Mouse (Mus musculus) heart, embryonic 16.5 days (tissue): ENCODE measurements around the gene Atf7ip2. TPM values are rescaled to one million over a fixed set of nuclear protein-coding genes. Genes with fewer than 3 reads are reported as not detected.
"Not testable (repeated sequence)": the region's sequence is repeated elsewhere in the genome, so short reads cannot be mapped to it uniquely, and the experiment has no call there.

Source experiments
- ATAC-seq: fragments of 200-750 bp; cut with Nextera tagmentation; replicated peaks from 2 replicates; pipeline ENCODE4 v1.8.0; 2017; ENCODE audit warnings: moderate number of reproducible peaks; ENCODE audit not compliant: insufficient read depth, low FRiP score; ENCODE audit errors: extremely low read depth
- H3K27ac ChIP-seq: fragments of 300-500 bp; sonication (generic); 2 replicates; pipeline ENCODE4 v1.5.1; 2014; ENCODE audit warnings: mild to moderate bottlenecking, low read length, control low read depth, moderate library complexity
- H3K27me3 ChIP-seq: fragments of 300-500 bp; sonication (generic); 2 replicates; pipeline ENCODE4 v1.6.1; 2014; ENCODE audit warnings: low read length, mixed read lengths; ENCODE audit not compliant: control insufficient read depth, insufficient read depth
- H3K36me3 ChIP-seq: fragments of 300-500 bp; sonication (generic); 2 replicates; pipeline ENCODE4 v1.6.1; 2014; ENCODE audit not compliant: control insufficient read depth, insufficient read depth
- H3K4me1 ChIP-seq: fragments of 300-500 bp; sonication (generic); 2 replicates; pipeline ENCODE4 v1.6.1; 2014; ENCODE audit warnings: low read length, mixed read lengths; ENCODE audit not compliant: control insufficient read depth, insufficient read depth
- H3K4me2 ChIP-seq: fragments of 300-500 bp; sonication (generic); 2 replicates; pipeline ENCODE4 v1.6.1; 2014; ENCODE audit warnings: low read depth, mild to moderate bottlenecking, control low read depth, low read length
- H3K4me3 ChIP-seq: fragments of 300-500 bp; sonication (generic); 2 replicates; pipeline ENCODE4 v1.5.1; 2014; ENCODE audit warnings: mild to moderate bottlenecking, control low read depth, low read length
- H3K9ac ChIP-seq: fragments of 300-500 bp; sonication (generic); 2 replicates; pipeline ENCODE4 v1.6.1; 2014; ENCODE audit warnings: low read length, control low read depth
- H3K9me3 ChIP-seq: fragments of 300-500 bp; sonication (generic); replicated peaks from 2 replicates; pipeline ENCODE4 v1.6.1; 2016; ENCODE audit warnings: low read length; ENCODE audit not compliant: control insufficient read depth
- WGBS: fragments of 180-500 bp; shearing (Covaris S2); extraction: QIAGEN DNeasy Blood & Tissue Kit; methylation state at CpG from one replicate; pipeline ENCODE4 v1.1.7; 2014; 5-methylcytosine and 5-hydroxymethylcytosine counted together
- polyA plus RNA-seq: library from polyadenylated mRNA; unstranded; fragments of >200 nt; fragmentation: Nextera tagmentation; extraction: Ambion mirVana; gene quantifications from 2 replicates; pipeline ENCODE4 v1.2.1, GENCODE M21; 2015

Atf7ip2 gene
- 0.26 and 0.40 TPM in 2 replicates for polyA plus RNA-seq

DNA sequence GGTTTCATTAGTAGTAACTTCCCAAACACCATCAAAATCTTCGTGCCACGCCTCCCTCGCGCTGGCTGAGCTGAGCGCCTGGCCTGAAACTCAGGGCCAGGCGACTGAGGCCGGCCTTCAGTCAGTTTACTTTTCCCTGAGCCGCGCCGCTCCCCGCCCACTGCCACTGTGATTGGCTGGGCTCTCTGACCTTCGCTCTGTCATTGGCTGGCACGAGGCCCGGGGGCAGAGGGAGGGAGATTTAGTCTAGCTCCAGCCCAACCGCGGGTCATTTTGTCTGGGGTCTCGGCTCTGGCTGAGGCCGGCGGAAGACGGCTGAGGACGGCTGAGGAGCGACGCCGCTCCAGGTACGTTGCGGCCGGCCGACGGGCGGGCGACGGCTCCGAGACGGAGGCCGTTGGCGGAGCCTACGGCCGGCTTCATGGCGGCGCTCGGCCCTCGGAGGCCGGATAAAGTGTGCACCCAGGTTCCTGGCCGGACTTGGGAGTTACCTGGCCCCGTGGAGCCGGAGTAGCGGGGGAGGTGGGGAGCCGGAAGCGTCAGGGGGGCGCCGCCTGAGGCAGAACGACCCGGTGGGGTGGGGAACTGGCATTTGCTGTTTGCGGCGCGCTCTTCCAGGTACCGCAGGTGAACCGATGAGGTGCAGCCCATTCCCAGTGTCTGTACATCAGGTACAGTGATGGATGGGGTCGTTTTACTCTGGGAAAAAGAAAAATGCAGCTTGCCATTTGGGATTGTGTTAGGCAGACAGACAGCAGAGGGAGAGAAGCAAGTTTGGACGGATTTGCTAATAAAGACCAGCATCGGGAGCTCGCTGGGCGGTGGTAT lies at the start of gene Atf7ip2:
Gene Atf7ip2, plus strand, starts transcription at position 34 of the 828 bp plus-strand sequence.
- Histone ChIP-seq H3K4me3 (peak within 1 kb of the TSS; percentile 56), H3K27me3 (no peaks in the 10 kb centered on the region; the same call in 1 of the 2 replicates), H3K9me3 (peaks cover 3% of the 10 kb centered on the region; the same call in 1 of the 2 replicates), H3K4me1 (peaks cover 4% of the 10 kb centered on the region; the same call in 1 of the 2 replicates), H3K9ac (peak within 1 kb of the TSS; percentile 59), H3K4me2 (peak within 1 kb of the TSS; percentile 90), H3K27ac (no peak within 1 kb of the TSS), H3K36me3 (no peaks in the 10 kb centered on the region)
- WGBS, result 1% methylated on average over 62 of the region's 63 CpGs
- peak; percentile 97 for ATAC-seq

GRCm38 (mm10) chr16:10143166-10143565 lies 49.3 kb upstream of the Atf7ip2 start:
- WGBS, result 43% methylated on average over 2 of the region's 2 CpGs
- Histone ChIP-seq H3K9ac (no peak overlapping the region), H3K4me2 (no peak overlapping the region), H3K9me3 (no peaks in the 10 kb centered on the region), H3K27ac (no peak overlapping the region), H3K4me1 (no peaks in the 10 kb centered on the region), H3K27me3 (no peaks in the 10 kb centered on the region), H3K36me3 (no peaks in the 10 kb centered on the region), H3K4me3 (no peak overlapping the region)
- ATAC-seq, result no peak

- Histone ChIP-seq H3K27ac (no peak overlapping the region), H3K4me2 (no peak overlapping the region), H3K9ac (no peak overlapping the region), H3K36me3 (no peaks in the 10 kb centered on the region), H3K9me3 (no peaks in the 10 kb centered on the region), H3K4me1 (no peaks in the 10 kb centered on the region), H3K27me3 (no peaks in the 10 kb centered on the region), H3K4me3 (no peak overlapping the region)
- WGBS, result 88% methylated on average over 5 of the region's 5 CpGs
- ATAC-seq, result no peak
Measured at GRCm38 (mm10) chr16:10147401-10147800, 45.1 kb upstream of the Atf7ip2 start.

GRCm38 (mm10) chr16:10169123-10169905 lies 23.2 kb upstream of the Atf7ip2 start:
- no peak for ATAC-seq
- H3K4me2 ChIP-seq, result no peak overlapping the region
- H3K27ac ChIP-seq, result no peak overlapping the region
- no peaks in the 10 kb centered on the region for H3K36me3 ChIP-seq
- H3K9ac ChIP-seq, result no peak overlapping the region
- no peaks in the 10 kb centered on the region for H3K4me1 ChIP-seq
- no peaks in the 10 kb centered on the region for H3K27me3 ChIP-seq
- H3K4me3 ChIP-seq, result no peak overlapping the region
- peaks cover 3% of the 10 kb centered on the region; the same call in 1 of the 2 replicates for H3K9me3 ChIP-seq
- 81% methylated on average over 8 of the region's 8 CpGs for WGBS

- no peak within 1 kb of the TSS for H3K9ac ChIP-seq
- H3K4me1 ChIP-seq, result no peaks in the 10 kb centered on the region
- H3K36me3 ChIP-seq, result no peaks in the 10 kb centered on the region
- no peak within 1 kb of the TSS for H3K4me3 ChIP-seq
- no peak within 1 kb of the TSS for H3K4me2 ChIP-seq
- no peak within 1 kb of the TSS for H3K27ac ChIP-seq
- WGBS, result 84% methylated on average over 22 of the region's 22 CpGs
- ATAC-seq, result no peak
- H3K9me3 ChIP-seq, result peaks cover 3% of the 10 kb centered on the region; the same call in 1 of the 2 replicates
- no peaks in the 10 kb centered on the region for H3K27me3 ChIP-seq
Measured at GRCm38 (mm10) chr16:10170005-10170404, 22.5 kb upstream of the Atf7ip2 start, which contains the start of gene Rpl39l. Rpl39l (plus strand) TSS chr16:10170226.

DNA sequence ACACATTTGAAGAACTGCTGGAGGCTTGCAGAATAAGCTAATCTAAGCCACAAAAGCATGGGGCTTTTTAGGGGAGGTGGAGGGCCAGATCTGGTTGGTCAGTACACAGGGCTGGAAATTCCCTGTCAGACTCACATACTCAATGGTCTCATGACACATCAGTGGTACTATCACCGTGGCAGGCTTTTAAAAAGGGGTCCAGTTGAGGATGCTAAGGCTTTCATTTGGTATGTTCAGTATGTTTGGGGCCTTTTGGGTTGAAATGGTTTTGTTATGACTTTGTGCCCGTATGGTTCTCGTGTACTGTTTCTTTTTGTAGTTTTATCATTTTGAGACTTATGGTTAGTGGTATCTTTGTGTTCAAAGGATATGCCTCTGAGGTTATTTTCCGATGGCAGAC lies 21.2 kb upstream of the Atf7ip2 start:
- Histone ChIP-seq H3K4me2 (no peak overlapping the region), H3K36me3 (no peaks in the 10 kb centered on the region), H3K9ac (no peak overlapping the region), H3K27ac (no peak overlapping the region), H3K4me3 (no peak overlapping the region), H3K4me1 (no peaks in the 10 kb centered on the region), H3K9me3 (no peaks in the 10 kb centered on the region), H3K27me3 (no peaks in the 10 kb centered on the region)
- no peak for ATAC-seq
- WGBS, result 75% methylated on average over 4 of the region's 4 CpGs

- no peak overlapping the region for H3K9ac ChIP-seq
- WGBS, result 73% methylated on average over 3 of the region's 3 CpGs
- no peak overlapping the region for H3K27ac ChIP-seq
- H3K27me3 ChIP-seq, result no peaks in the 10 kb centered on the region
- peaks cover 2% of the 10 kb centered on the region for H3K9me3 ChIP-seq
- H3K36me3 ChIP-seq, result no peaks in the 10 kb centered on the region
- H3K4me2 ChIP-seq, result no peak overlapping the region
- no peak for ATAC-seq
- no peaks in the 10 kb centered on the region for H3K4me1 ChIP-seq
- no peak overlapping the region for H3K4me3 ChIP-seq
Measured at GRCm38 (mm10) chr16:10172179-10172820, 20.2 kb upstream of the Atf7ip2 start.

DNA sequence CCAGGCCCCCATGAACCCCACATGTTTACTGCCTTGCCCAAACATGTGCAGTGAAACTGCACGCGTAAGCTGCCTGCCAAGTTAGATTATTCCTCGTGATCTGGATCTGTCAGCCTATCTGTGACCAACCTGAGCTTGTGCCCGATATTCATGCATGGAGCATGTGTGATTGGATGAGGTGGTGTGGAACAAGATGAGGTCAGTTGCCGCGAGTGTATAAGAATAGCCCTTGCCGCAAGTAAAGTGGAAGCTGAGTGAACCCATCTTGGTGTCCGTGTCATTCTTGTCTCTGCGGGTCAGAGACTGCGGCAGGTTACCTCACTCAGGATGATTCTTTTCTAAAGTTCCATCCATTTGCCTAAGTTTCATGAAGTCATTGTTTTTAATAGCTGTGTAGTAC lies 5.1 kb upstream of the Atf7ip2 start:
- ATAC-seq, H3K4me2 ChIP-seq, H3K36me3 ChIP-seq, H3K4me3 ChIP-seq, H3K9ac ChIP-seq, H3K27ac ChIP-seq, H3K27me3 ChIP-seq, H3K4me1 ChIP-seq: not testable (repeated sequence)
- H3K9me3 ChIP-seq, result peaks cover 35% of the 10 kb centered on the region
- 92% methylated on average over 10 of the region's 10 CpGs for WGBS
